Mouse (Mus musculus): ENCODE data around the gene Lpcat3.

DNA sequence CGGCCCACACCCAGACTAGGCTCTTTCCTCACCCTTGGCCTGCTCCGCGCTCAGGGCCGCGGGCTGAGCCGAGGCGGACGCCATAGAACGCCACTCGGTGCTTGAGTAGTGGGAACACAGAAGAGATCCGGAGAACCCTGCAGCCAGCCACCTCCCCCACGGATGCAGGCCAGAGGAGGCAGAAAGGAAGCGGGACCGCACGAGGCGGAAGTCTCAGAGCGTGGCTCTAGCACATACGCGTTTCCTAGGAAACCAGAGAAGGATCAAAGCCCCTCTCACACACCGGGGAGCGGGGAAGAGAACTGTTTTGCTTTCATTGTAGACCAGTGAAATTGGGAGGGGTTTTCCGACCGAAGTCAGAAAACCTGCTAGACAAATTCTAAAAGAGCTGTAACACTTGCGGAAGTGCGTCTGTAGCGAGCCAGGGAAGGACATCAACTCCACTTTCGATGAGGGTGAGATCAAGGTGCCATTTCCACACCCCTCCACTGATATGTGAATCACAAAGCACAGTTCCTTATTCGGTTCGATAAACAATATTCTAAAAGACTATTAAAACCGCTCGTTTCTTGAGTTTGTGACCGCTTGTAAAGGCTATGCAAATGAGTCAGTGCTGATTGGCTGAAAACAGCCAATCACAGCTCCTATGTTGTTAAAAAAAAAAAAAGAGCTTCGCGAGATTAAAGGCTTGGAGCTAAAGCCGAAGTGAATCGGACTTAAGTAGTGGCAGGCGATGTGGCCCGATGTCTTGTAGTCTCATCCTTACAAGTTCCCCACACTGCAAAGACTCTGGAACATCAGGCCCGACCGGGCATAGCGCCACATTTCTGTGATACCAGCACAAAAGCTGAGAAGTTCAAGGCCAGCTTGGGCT is 78.3 kb downstream of the Lpcat3 start, which contains the start of gene Grcc10:
- TF ChIP-seq CTCF (conservative IDR thresholded peaks at IDR 0.05; ENCODE audit: low read length), result no peak
- no peak for TF ChIP-seq POU5F1 (IDR thresholded peaks at IDR 0.05; ENCODE audit: borderline replicate concordance, low read length)
- TF ChIP-seq NANOG (IDR thresholded peaks at IDR 0.05; ENCODE audit: borderline replicate concordance, low read length), result no peak

All from E14TG2a.4 (cell line).